Mouse (Mus musculus) liver, embryonic 11.5 days (tissue): ENCODE measurements around the gene Dmbt1. TPM values are rescaled to one million over a fixed set of nuclear protein-coding genes. Genes with fewer than 3 reads are reported as not detected.
"Not testable (repeated sequence)": the region's sequence is repeated elsewhere in the genome, so short reads cannot be mapped to it uniquely, and the experiment has no call there.

Experiments used
- ATAC-seq: fragments of 200-750 bp; cut with Nextera tagmentation; replicated peaks from 2 replicates; pipeline ENCODE4 v1.8.0; 2017; ENCODE audit warnings: moderate number of reproducible peaks, mild to moderate bottlenecking, moderate TSS enrichment, moderate library complexity; ENCODE audit not compliant: low FRiP score
- DNase-seq: peaks from one replicate; pipeline ENCODE4 v3.0.0-alpha.2; 2017; ENCODE audit warnings: low spot score
- H3K27ac ChIP-seq: fragments of 300-500 bp; sonication (generic); 2 replicates; pipeline ENCODE4 v1.5.1; 2014; ENCODE audit warnings: mild to moderate bottlenecking, low read depth, low read length, control low read depth
- H3K27me3 ChIP-seq: fragments of 300-500 bp; sonication (generic); replicated peaks from 2 replicates; pipeline ENCODE4 v1.6.1; 2014; ENCODE audit warnings: low read length, mixed read lengths; ENCODE audit not compliant: control insufficient read depth, insufficient read depth
- H3K36me3 ChIP-seq: fragments of 300-500 bp; sonication (generic); 2 replicates; pipeline ENCODE4 v1.6.1; 2014; ENCODE audit warnings: mild to moderate bottlenecking, low read length, moderate library complexity, mixed read lengths; ENCODE audit not compliant: control insufficient read depth, insufficient read depth
- H3K4me1 ChIP-seq: fragments of 300-500 bp; sonication (generic); replicated peaks from 2 replicates; pipeline ENCODE4 v1.6.1; 2014; ENCODE audit warnings: low read length, mixed read lengths; ENCODE audit not compliant: control insufficient read depth, insufficient read depth
- H3K4me2 ChIP-seq: fragments of 300-500 bp; sonication (generic); 2 replicates; pipeline ENCODE4 v1.6.1; 2014; ENCODE audit warnings: mild to moderate bottlenecking, control low read depth, moderate library complexity
- H3K4me3 ChIP-seq: fragments of 300-500 bp; sonication (generic); 2 replicates; pipeline ENCODE4 v1.5.1; 2014; ENCODE audit warnings: low read depth, low read length, control low read depth
- H3K9ac ChIP-seq: fragments of 300-500 bp; sonication (generic); 2 replicates; pipeline ENCODE4 v1.6.1; 2014; ENCODE audit warnings: low read depth, low read length, control low read depth
- H3K9me3 ChIP-seq: fragments of 300-500 bp; sonication (generic); 2 replicates; pipeline ENCODE4 v1.6.1; 2016; ENCODE audit warnings: low read length, inconsistent platforms, mixed read lengths; ENCODE audit not compliant: control insufficient read depth
- WGBS: fragments of 180-500 bp; shearing (Covaris S2); extraction: QIAGEN DNeasy Blood & Tissue Kit; methylation state at CpG from one replicate; pipeline ENCODE4 v1.1.7; 2014; 5-methylcytosine and 5-hydroxymethylcytosine counted together
- polyA plus RNA-seq: library from polyadenylated mRNA; unstranded; fragments of >200 nt; fragmentation: Nextera tagmentation; extraction: Ambion mirVana; gene quantifications from 2 replicates; pipeline ENCODE4 v1.2.1, GENCODE M21; 2014

The Dmbt1 gene
- polyA plus RNA-seq, 1 experiment from 2014 or later = not detected

GRCm38 (mm10) chr7:131036396-131036795 is 4.5 kb downstream of the Dmbt1 start:
- 61% methylated on average over 3 of the region's 3 CpGs for WGBS
- no peak for ATAC-seq
- DNase-seq = no peak
- Histone ChIP-seq H3K36me3 (no peaks in the 10 kb centered on the region), H3K9ac (no peak overlapping the region), H3K4me1 (no peaks in the 10 kb centered on the region), H3K27me3 (no peaks in the 10 kb centered on the region), H3K9me3 (no peaks in the 10 kb centered on the region), H3K27ac (no peak overlapping the region), H3K4me3 (no peak overlapping the region), H3K4me2 (no peak overlapping the region)

- ATAC-seq (no peak), DNase-seq (no peak)
- no peak overlapping the region for H3K4me2 ChIP-seq
- no peak overlapping the region for H3K9ac ChIP-seq
- H3K27ac ChIP-seq = no peak overlapping the region
- H3K9me3 ChIP-seq = no peaks in the 10 kb centered on the region
- no peak overlapping the region for H3K4me3 ChIP-seq
- 58% methylated on average over 2 of the region's 2 CpGs for WGBS
- H3K36me3 ChIP-seq = no peaks in the 10 kb centered on the region
- H3K27me3 ChIP-seq = no peaks in the 10 kb centered on the region
- no peaks in the 10 kb centered on the region for H3K4me1 ChIP-seq
These were observed 5.2 kb downstream of the Dmbt1 start for GRCm38 (mm10) chr7:131037083-131037482.

GRCm38 (mm10) chr7:131040760-131041159 is 8.9 kb downstream of the Dmbt1 start:
- ATAC-seq, H3K4me3 ChIP-seq, H3K4me1 ChIP-seq, H3K9ac ChIP-seq, H3K4me2 ChIP-seq, H3K27ac ChIP-seq, DNase-seq, H3K27me3 ChIP-seq, H3K36me3 ChIP-seq, H3K9me3 ChIP-seq: not testable (repeated sequence)
- 70% methylated on average over 8 of the region's 8 CpGs for WGBS

GRCm38 (mm10) chr7:131042657-131043056 is 10.8 kb downstream of the Dmbt1 start:
- Histone ChIP-seq H3K4me1 (no peaks in the 10 kb centered on the region), H3K4me3 (no peak overlapping the region), H3K9me3 (no peaks in the 10 kb centered on the region), H3K9ac (no peak overlapping the region), H3K27me3 (no peaks in the 10 kb centered on the region), H3K36me3 (no peaks in the 10 kb centered on the region), H3K27ac (no peak overlapping the region), H3K4me2 (no peak overlapping the region)
- ATAC-seq = no peak
- WGBS = 58% methylated on average over 1 of the region's 1 CpGs
- DNase-seq = no peak

GRCm38 (mm10) chr7:131045258-131045835 is 13.5 kb downstream of the Dmbt1 start:
- ATAC-seq, H3K4me2 ChIP-seq, H3K9ac ChIP-seq, H3K4me1 ChIP-seq, H3K27me3 ChIP-seq, H3K4me3 ChIP-seq, H3K36me3 ChIP-seq, H3K9me3 ChIP-seq, DNase-seq, H3K27ac ChIP-seq: not testable (repeated sequence)
- WGBS = 26% methylated on average over 3 of the region's 3 CpGs

GRCm38 (mm10) chr7:131049829-131050228 is 18.0 kb downstream of the Dmbt1 start:
- not testable (repeated sequence) for H3K27me3 ChIP-seq, H3K4me3 ChIP-seq, H3K36me3 ChIP-seq, H3K4me2 ChIP-seq, H3K27ac ChIP-seq, ATAC-seq, DNase-seq, H3K9ac ChIP-seq, H3K4me1 ChIP-seq, H3K9me3 ChIP-seq
- WGBS = 75% methylated on average over 8 of the region's 8 CpGs

- H3K27me3 ChIP-seq = no peaks in the 10 kb centered on the region
- H3K4me2 ChIP-seq = no peak overlapping the region
- H3K36me3 ChIP-seq = no peaks in the 10 kb centered on the region
- H3K27ac ChIP-seq = no peak overlapping the region
- H3K9me3 ChIP-seq = no peaks in the 10 kb centered on the region
- no peaks in the 10 kb centered on the region for H3K4me1 ChIP-seq
- no peak overlapping the region for H3K9ac ChIP-seq
- H3K4me3 ChIP-seq = no peak overlapping the region
- ATAC-seq (no peak), DNase-seq (no peak)
These were observed 23.0 kb downstream of the Dmbt1 start for GRCm38 (mm10) chr7:131054808-131055370.

GRCm38 (mm10) chr7:131057918-131058317 is 26.1 kb downstream of the Dmbt1 start:
- not testable (repeated sequence) for H3K4me3 ChIP-seq, H3K36me3 ChIP-seq, H3K4me1 ChIP-seq, H3K4me2 ChIP-seq, H3K9ac ChIP-seq, H3K27ac ChIP-seq, DNase-seq, H3K9me3 ChIP-seq, H3K27me3 ChIP-seq, ATAC-seq
- WGBS = 73% methylated on average over 9 of the region's 9 CpGs

GRCm38 (mm10) chr7:131059808-131060207 is 28.0 kb downstream of the Dmbt1 start:
- H3K36me3 ChIP-seq, ATAC-seq, DNase-seq, H3K27me3 ChIP-seq, H3K4me3 ChIP-seq, H3K9me3 ChIP-seq, H3K27ac ChIP-seq, H3K9ac ChIP-seq, H3K4me1 ChIP-seq, H3K4me2 ChIP-seq: not testable (repeated sequence)
- 79% methylated on average over 2 of the region's 2 CpGs for WGBS
